Mouse (Mus musculus): Measurements from ENCODE around the gene Erp27. TPM values are rescaled to one million over a fixed set of nuclear protein-coding genes. Genes with fewer than 3 reads are reported as not detected.

The Erp27 gene
- total RNA-seq, 2 experiments from 2014 or later = 0.26 TPM; not detected in 1

DNA sequence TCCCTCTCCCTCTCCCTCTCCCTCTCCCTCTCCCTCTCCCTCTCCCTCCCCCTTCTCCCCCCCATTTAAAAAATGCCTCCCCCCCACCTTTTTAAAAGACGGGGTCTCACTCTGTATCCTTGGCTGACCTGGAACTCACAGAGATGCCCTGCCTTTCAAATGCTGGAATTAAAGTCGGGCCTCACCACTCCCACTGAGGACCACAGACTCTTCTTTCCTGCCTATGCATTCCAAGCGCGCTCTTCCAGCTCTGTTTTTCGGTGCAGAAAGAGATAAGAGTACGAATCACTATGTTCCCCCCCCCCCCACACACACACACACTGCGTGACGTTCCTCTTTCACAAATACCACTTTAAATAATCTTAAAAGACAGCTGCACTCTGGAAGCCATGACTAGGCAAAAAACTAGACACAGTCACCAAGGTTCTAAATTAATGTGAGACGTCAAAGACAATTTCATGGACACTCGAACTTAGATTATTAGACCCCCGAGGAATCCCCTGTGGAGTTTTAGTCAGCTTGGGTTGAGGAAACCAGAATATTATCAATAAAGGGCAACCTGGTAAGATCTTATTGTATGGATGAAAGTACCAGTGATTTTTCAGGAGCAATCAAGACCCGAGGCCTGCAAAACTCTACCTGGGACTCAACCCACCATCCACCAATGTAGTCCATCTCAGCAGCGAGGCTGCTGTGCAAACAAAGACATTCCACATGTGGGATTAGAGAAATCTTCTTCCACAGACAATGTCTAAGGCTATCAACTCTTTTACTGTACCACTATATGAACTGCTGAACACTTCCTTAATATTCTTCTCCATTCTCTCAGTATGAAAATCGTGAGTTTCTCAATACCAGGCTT, 17.6 kb upstream of the Erp27 start:
- no peak for DNase-seq

DNA sequence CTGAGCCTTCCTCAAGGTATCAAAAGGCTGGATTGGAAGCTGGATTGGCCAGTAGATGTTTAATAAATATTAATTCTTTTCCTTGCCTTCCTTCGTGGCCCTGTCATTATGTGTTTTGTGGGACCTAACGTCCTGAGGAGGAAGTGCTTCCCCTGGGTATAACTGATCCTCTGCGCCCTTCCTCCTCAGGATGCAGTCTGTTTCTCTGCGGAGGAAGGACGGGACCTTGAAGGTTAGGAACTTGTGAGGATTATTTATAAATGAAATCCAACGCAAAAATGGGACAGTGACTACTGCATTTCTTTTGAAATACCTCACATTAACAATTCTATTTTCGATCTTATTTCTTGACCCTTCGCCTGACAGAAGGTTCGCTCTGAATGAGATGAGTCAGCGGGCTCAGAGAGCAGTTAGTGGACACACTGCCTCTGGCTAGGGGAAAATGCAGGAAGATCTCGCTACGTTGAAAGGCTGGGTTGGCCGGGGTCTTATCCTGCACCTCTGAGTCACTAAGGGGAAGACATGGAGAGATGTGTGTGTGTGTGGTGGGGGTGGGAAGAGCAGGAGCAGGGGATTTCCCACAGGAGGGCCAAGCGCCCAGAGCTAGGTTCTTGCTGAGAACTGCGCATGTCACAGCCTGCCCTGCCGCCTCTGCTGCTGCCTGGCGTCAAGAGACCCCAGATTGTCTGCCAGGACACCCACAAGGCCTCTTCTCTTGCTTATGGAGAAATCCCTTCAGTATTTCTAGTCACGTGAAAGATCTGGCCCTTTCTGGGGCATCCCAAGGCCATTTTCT, 16.5 kb upstream of the Erp27 start:
- peak; percentile 17 to 52 for DNase-seq

DNA sequence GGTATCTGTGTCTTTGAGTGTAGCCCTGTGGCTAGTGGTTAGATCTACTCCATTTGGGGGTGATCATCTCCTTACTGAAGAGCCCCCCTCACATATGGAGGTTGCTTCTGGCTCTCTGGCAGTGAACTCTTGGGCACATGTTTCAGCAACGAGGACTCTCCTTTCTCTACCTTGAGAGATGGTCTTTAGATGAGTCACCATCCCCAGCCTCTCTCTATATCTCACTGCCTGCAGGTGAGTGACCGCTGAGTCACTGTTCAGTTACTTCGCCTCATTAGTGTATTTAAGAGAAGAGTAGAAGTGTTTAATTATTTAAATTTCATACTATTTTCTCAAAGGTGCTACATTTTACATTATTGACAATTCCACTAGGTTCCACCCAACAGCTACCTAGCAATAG, 15.1 kb upstream of the Erp27 start:
- DNase-seq = no peak

DNA sequence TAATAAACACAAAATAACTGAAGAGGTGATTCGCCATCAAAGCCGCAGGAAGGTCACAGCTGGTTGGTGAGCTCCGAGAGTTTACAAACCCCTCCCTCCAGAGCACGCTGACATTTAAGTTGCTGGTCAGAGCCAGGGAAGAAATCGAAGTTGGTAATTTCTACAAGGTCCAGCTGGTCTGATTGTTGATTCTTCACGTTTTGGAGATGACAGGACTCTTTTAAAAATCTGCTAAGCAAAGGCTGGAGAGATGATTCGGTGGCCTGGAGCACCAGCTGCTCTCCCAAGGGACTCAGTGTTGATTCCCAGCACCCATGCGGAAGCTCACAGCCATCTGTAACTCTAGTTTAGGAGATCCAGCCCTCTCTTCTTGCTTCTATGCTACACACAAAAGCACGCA, 14.4 kb upstream of the Erp27 start:
- no peak for DNase-seq

DNA sequence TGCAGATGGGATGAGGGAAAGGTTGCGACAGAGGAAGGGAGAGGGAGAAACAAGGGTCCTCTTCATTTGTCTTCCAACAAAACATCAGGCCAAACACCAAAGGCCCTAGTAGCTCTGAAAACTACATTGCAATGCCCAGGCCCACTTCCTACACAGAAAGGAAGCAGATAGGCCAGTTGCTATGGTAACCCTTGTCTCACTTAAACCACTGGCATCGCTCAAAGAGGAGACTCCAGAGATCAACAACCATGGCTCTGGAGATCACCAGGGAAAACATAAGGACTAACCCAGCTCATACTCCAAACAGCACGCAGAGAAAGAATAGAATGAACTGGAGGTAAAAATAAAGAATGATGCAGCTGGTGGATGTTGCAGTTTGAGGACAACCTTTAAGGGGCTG, 13.3 kb upstream of the Erp27 start:
- DNase-seq = no peak

DNA sequence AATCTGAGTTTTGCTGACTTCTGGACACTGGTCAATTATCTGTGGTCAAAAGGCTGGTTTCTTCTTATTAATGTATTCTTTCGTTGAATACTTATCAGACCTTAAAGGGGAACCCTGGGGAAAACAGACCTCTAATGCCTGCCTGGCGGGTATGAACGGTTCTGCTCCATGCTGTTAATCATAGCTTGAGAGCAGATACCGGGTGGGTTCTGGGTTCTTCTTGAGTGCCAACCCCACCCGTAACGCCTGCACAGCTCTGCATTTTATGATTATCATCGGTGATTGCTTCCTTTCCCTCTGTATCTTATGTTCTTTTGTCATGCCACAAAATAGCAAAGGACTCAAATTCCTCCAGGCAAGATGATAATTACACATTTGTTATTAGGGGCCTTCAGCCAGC, 12.1 kb upstream of the Erp27 start:
- no peak for DNase-seq

DNA sequence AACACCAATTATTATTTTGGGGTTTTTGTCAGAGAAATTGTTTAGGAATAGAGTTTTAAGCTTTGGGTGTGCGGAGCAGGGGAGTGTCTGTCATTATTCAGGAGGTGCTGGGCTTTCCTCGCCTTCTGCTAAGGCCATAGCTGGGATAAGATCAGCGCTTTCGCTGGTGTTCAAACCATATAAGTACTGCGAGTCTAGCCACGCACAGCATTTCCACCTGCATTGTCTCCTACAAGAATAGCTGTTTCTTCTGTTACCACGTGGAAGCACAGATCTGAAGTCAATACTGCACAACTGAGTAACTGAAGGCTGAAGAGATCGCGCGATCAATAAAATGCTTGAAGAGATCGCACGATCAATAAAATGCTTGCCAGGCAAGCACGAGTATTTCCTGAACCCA, 9.3 kb upstream of the Erp27 start:
- DNase-seq = no peak

DNA sequence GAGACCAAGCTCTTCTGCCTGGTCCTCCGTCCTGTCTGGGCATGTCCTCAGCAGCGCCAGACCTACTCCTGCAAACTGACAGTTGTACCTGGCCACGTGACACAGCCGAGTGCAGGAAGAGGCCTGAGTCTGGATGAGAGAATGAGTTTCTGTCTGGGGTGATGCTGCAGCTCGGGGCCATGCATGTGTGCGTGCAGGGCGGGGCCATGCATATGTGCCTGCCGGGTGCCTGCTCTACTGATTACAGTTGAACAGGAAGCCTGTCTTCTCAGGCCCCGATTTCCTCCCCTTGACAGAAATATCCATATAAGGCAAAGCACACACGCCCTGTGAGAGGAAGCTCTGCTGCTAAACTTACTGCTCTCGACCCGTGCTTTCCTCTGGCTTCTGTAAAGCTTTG, 8.7 kb upstream of the Erp27 start:
- DNase-seq = peak in 1 of 2 experiments; percentile 31

DNA sequence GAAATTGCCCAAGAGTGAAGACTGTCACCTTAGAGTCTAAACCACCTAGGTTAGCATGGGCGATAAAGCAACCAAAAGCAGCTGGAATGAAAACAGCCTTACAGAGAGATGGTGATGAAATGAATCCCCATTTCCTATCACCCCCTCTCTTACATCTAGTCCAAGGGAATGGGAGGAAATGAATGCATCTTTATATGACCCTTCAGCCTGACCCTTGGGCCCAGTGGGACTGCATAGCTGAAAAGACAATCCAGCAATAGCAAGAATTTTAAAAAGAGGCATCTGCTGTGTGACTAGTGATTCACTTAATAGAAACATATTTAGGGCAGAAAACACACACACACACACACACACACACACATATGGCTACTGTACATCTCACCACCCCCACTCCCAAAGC, 5.6 kb upstream of the Erp27 start:
- DNase-seq = no peak

DNA sequence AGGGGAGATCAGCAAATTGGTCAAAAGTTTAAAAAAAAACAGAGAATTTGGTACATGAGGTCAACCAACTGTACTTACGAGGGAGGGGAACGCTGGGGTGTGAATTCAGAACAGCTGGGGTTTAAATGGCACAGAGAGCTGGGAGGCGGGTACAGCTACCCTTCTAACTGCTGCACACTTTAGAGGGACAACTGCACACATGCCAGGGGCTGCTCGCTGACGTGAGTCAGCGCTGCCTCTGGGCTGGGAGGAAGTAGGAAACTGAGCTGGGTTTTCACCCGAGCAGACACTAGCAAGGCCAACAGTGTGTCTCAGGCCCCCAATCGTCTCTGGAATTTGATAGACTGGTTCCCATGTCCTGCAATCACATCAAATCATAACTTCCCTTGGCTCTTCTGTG, 3.1 kb upstream of the Erp27 start:
- no peak for DNase-seq

DNA sequence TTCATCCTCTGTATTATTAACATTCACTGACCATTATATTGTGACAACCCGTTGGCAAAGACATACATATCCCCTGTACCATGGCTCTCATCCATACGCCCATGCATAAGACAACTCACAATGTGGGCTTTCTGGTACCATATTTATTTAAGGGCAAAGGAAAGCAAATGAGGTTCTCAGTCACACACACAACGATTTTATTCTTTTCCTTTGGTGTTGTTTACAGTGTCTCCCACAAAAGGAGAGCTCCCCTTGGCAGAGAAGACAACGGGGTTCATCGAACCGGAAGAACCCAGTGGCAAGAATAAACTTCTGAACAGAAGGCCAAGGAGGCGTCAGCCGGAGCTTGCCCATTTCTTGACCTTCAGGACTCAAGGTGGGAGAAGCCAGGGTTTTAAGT, 1.6 kb upstream of the Erp27 start, which contains the start of gene Pde6h:
Pde6h (plus strand) TSS at position 301 of the 400 bp plus-strand sequence.
- no peak for DNase-seq

DNA sequence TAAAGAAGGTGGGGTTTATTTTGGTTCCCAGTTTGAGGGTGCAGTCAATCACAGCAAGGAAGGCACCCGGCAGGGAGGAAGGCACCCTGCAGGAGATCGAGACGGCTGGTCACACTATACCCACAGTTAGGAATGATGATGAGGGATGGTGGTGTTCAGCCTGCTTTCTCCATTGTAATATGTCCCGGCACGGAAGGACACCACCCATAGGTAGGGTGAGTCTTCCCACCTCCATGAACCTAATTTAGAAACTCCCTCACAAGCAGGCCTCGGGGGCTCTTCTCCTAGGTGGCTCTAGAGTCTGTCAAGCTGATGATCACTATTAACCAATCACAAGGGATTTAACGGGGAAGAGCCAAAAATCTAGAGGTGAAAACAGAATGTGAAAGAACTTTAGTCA, 891 bp upstream of the Erp27 start:
- no peak for DNase-seq

DNA sequence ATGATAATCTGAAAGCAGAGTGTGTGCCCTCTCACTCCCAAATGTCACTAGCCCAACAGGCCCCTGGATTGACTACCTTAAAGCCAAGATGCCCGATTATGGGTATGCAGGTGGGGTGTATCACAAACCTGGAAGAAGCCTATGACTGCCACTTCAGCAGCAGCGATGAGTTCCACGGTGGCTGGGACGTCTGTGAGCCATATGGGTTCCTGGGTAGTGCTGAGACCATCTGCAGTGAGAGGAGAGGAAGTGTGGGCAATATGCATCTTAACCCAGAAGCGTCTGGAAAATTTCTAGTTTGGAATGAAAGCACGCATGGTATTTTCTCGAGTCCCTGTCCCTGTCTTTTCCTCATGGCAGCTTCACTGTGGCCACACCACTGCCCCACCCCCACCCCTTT, 379 bp downstream of the Erp27 start:
- DNase-seq = no peak

DNA sequence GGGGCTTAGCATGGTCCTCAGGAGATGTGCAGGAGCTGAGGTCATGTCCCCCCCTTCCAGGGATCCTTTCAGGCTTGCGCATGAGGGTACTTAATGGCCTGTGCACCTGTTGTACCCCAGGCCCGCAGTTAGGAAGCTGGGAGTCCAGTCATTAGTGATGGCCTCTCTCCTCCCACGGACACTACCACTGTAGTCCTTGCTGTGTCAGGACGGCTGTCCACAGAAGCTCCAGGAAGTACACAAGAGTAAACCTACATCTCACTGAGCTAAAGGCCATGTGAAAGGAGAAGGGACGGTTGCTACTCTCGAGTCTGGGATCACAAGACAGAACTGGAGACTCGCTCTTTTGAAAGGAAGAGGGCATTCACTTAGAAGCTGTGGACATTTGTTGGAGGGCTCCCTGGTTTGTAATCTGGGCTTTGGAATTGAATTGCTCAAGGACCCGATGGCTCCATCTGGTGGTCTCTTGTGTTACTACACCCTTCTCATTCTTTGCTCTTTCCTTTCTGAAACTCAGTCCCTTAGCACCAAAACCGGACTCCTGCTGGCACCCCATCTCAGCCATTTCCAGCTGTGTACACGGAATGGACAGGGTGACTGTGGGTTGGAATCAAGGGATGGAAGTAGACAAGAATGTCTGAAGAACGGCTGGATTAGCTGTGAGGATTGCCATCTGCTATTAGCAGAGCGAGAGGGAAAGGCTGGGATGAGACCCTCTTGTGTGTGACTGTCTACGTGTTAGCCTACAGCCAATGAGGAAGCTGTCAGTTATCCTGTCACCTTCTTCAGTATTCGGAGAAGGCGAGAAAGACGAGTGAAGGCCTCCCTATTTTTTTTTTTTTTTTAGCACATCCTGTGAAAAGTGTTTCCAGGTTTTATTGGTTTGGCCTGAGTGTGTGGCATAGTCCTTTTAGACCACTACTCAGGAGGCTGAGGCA, 1.4 kb downstream of the Erp27 start:
- DNase-seq = peak; percentile 49 to 80

DNA sequence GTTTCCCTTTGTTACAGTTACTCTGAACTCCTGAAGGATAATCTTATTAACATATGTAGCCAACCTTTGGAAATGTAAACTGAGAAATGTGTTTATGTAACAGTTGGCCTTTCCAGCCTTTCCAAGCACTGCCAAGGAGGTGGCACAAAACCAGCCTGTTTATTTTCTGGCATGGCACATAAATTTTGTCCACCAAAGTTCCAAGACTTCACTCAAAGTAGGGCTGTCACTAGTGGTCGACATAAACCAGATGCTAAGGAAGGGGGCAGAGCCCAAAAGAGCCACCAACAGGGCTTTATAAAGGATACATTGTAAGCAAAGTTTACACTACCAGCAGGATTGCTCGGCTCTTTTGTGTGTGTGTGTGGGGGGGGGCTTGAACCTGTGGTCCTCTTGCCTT, 4.1 kb downstream of the Erp27 start:
- no peak for DNase-seq

DNA sequence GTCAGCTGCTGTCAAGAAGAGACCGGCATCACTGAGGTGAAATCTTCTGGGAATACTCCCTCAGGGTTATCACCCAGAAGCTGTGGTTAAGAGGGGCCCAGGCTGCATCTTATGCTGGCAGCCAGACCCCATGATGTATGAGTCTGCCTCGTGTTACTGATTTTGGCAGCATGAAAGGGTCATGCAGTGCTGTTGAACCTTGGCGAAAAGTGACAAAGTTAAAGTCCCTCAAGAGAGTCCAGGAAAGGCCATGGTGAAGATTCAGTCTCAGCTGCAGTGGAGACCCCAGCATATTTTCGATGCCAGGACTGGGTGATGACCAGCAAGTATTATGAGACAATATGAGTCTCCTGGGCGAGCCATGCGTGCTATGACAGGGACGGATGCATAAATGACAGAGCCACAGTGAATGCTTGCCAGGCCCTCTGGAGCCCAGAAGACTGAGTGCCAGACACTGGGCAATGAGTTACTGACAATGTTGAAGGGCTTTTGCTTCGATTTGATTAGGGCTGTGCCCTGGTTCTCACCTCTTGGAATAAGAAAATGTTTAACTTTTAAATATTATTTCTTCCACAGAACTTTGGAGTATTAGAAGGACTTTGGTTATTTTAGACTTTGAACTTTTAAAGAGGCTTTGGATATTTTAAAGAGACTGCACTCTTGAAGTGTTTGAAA, 6.1 kb downstream of the Erp27 start:
- DNase-seq = no peak

DNA sequence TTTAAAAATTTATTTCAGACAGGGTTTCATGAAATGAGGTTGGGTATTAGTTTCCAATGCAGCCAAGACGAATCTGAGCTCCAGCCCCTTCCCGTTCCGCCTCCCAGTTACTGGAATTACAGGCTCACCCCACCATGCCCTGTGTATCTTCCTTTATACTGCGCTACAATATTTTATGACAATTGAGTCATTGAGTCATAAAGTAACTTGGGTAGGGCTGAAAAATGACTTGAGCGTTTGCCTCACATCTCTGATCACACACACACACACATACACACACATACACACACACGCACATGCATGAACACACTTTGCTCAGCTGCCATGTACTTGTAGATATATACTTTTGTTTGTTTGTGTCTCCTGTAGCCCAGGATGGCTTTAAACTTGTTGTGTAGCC, 7.7 kb downstream of the Erp27 start:
- DNase-seq = no peak

DNA sequence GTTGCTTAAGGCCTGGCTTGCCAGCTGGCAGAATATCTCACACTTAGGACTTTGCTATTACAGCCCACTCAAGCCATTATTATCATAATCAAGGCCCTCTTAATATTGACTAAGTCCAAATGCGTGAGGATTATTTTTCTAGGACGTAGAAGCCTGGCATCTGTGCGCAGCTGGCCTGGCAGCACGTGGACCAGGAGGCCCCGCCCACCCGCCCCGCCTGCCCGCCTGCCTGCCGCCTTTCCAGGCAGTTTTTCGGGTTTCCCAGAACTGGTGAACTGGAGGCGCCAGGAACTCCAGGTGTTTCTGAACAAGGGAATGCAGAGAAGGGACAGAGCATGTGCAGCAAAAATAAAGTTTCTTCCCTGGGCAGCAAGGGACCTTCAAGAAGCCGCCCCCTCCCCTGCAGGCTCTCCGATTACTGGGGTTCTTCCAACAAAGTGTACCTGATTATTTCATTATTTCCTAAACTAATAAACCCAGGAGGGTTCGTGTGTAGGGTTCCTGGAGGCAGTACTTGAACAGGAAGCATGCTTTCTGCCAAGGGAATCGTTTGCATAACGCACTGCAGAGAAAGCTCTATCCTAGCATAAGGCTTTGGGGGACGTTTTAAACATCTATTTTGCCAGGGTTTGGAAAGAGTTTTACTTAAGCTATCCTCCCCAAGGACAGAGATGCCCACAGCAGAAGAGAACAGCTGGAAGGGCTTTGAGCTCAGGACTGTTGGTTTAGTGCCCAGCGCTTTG, 8.4 kb downstream of the Erp27 start:
- DNase-seq = peak; percentile 28 to 44

DNA sequence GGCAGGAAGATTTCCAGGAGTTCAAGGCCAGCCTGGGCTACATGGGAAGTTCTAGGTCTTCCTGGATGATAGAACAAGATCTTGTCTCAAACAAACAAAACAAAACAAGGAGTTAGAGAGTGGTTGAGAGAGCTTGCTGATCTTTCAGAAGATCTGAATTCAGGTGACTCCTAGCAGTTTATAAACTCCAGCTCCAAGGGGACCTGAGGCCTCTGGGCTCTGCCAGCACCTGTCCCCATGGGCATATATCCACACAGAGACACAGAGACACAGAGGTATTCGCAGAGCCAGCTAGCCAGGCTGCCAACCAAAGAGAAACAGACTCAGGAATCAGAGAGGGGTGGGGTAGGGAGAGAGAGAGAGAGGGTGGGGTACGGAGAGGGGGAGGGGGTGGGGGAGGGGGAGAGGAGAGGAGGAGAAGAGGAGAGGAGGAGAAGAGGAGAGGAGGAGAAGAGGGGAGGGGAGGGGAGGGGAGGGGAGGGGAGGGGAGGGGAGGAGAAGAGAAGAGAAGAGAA, 9.2 kb downstream of the Erp27 start:
- DNase-seq = no peak

DNA sequence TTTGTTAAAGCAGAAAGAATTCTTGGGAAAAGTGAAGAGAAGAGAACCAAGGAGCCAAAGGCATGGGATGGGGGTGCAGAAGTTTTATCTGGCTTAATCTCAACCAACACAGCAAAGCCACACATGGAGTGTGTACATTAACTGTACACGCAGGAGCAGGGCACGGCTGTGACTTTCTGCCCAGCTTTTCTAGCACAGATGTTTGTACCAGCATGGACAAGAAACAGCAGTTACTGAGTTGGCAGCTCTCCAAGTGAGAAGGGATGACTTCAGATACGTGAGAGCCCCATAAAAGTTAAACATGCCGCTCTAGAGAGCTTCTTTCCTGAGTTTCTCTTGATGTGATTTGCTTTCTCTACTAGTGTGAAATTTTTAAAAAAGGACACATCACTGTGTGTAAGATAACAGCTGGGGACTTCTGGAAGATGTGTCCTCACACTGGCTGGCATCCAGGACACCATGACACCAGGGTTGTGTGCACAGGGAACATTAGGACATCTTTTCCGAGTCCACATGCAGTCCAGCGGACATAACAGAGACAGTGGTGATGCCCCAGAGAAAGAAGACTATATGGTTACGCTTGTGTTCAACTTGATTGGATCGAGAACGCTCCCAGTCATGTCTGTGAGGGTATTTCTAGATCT, 11.6 kb downstream of the Erp27 start:
- peak in 1 of 2 experiments; percentile 37 for DNase-seq
